Mouse (Mus musculus) limb, embryonic 15.5 days (tissue): ENCODE data around the gene Cfap43. TPM values are rescaled to one million over a fixed set of nuclear protein-coding genes. Genes with fewer than 3 reads are reported as not detected.

Experiments
- ATAC-seq: fragments of 200-750 bp; cut with Nextera tagmentation; 2 replicates; pipeline ENCODE4 v1.8.0; 2017; ENCODE audit warnings: low read depth, moderate TSS enrichment; ENCODE audit not compliant: insufficient number of reproducible peaks, low FRiP score, low TSS enrichment
- H3K27ac ChIP-seq: fragments of 300-500 bp; sonication (generic); 2 replicates; pipeline ENCODE4 v1.5.1; 2015; ENCODE audit warnings: moderate library complexity, mild to moderate bottlenecking, inconsistent platforms
- H3K27me3 ChIP-seq: fragments of 300-500 bp; sonication (generic); 2 replicates; pipeline ENCODE4 v1.6.1; 2015; ENCODE audit warnings: inconsistent platforms
- H3K36me3 ChIP-seq: fragments of 300-500 bp; sonication (generic); 2 replicates; pipeline ENCODE4 v1.6.1; 2015; ENCODE audit warnings: inconsistent platforms
- H3K4me1 ChIP-seq: fragments of 300-500 bp; sonication (generic); 2 replicates; pipeline ENCODE4 v1.6.1; 2015; ENCODE audit warnings: inconsistent platforms
- H3K4me2 ChIP-seq: fragments of 300-500 bp; sonication (generic); 2 replicates; pipeline ENCODE4 v1.6.1; 2015; ENCODE audit warnings: mild to moderate bottlenecking, inconsistent platforms
- H3K4me3 ChIP-seq: fragments of 300-500 bp; sonication (generic); 2 replicates; pipeline ENCODE4 v1.5.1; 2015; ENCODE audit warnings: mild to moderate bottlenecking, inconsistent platforms
- H3K9ac ChIP-seq: fragments of 300-500 bp; sonication (generic); 2 replicates; pipeline ENCODE4 v1.6.1; 2015; ENCODE audit warnings: inconsistent platforms
- H3K9me3 ChIP-seq: fragments of 300-500 bp; sonication (generic); 2 replicates; pipeline ENCODE4 v1.6.1; 2016; ENCODE audit warnings: inconsistent platforms
- WGBS: fragments of 180-500 bp; shearing (Covaris S2); methylation state at CpG from one replicate; pipeline ENCODE4 v1.1.7; 2015; 5-methylcytosine and 5-hydroxymethylcytosine counted together
- polyA plus RNA-seq: library from polyadenylated mRNA; unstranded; fragments of >200 nt; fragmentation: Nextera tagmentation; extraction: Ambion mirVana; gene quantifications from 2 replicates; pipeline ENCODE4 v1.2.1, GENCODE M21; 2015

Cfap43 gene
- polyA plus RNA-seq, 1 experiment from 2014 or later: 0.47 TPM

GRCm38 (mm10) chr19:47719147-47719546, 199.9 kb downstream of the Cfap43 start:
- no peaks in the 10 kb centered on the region for H3K27me3 ChIP-seq
- 78% methylated on average over 3 of the region's 3 CpGs for WGBS
- H3K27ac ChIP-seq: no peak overlapping the region
- H3K4me1 ChIP-seq: peaks cover 4% of the 10 kb centered on the region; the same call in 1 of the 2 replicates
- no peak overlapping the region for H3K9ac ChIP-seq
- H3K4me3 ChIP-seq: no peak overlapping the region
- no peaks in the 10 kb centered on the region for H3K36me3 ChIP-seq
- H3K9me3 ChIP-seq: no peaks in the 10 kb centered on the region
- H3K4me2 ChIP-seq: no peak overlapping the region
- no peak for ATAC-seq

- H3K4me2 ChIP-seq: no peak overlapping the region
- no peak overlapping the region for H3K4me3 ChIP-seq
- no peak for ATAC-seq
- no peak overlapping the region for H3K27ac ChIP-seq
- no peaks in the 10 kb centered on the region for H3K27me3 ChIP-seq
- H3K9ac ChIP-seq: no peak overlapping the region
- H3K9me3 ChIP-seq: no peaks in the 10 kb centered on the region
- H3K4me1 ChIP-seq: peaks cover 9% of the 10 kb centered on the region; the same call in 1 of the 2 replicates
- WGBS: 62% methylated on average over 2 of the region's 2 CpGs
- H3K36me3 ChIP-seq: no peaks in the 10 kb centered on the region
Observed at GRCm38 (mm10) chr19:47716144-47716543, 202.9 kb downstream of the Cfap43 start.

- Histone ChIP-seq H3K4me1 (peaks cover 9% of the 10 kb centered on the region; the same call in 1 of the 2 replicates), H3K4me3 (no peak overlapping the region), H3K9ac (no peak overlapping the region), H3K27ac (no peak overlapping the region), H3K9me3 (no peaks in the 10 kb centered on the region), H3K36me3 (no peaks in the 10 kb centered on the region), H3K27me3 (no peaks in the 10 kb centered on the region), H3K4me2 (no peak overlapping the region)
- no peak for ATAC-seq
- 43% methylated on average over 9 of the region's 9 CpGs for WGBS
Observed at GRCm38 (mm10) chr19:47713457-47713856, 205.6 kb downstream of the Cfap43 start.

- Histone ChIP-seq H3K9me3 (no peaks in the 10 kb centered on the region), H3K4me2 (no peak overlapping the region), H3K9ac (no peak overlapping the region), H3K4me3 (no peak overlapping the region), H3K27ac (no peak overlapping the region), H3K27me3 (no peaks in the 10 kb centered on the region), H3K4me1 (peaks cover 9% of the 10 kb centered on the region; the same call in 1 of the 2 replicates), H3K36me3 (no peaks in the 10 kb centered on the region)
- ATAC-seq: no peak
- WGBS: 77% methylated on average over 4 of the region's 4 CpGs
Observed at GRCm38 (mm10) chr19:47710376-47710775, 208.7 kb downstream of the Cfap43 start.

- Histone ChIP-seq H3K9me3 (no peaks in the 10 kb centered on the region), H3K4me3 (no peak overlapping the region), H3K4me1 (no peaks in the 10 kb centered on the region), H3K36me3 (no peaks in the 10 kb centered on the region), H3K9ac (no peak overlapping the region), H3K27ac (no peak overlapping the region), H3K4me2 (no peak overlapping the region), H3K27me3 (no peaks in the 10 kb centered on the region)
- 93% methylated on average over 8 of the region's 8 CpGs for WGBS
- no peak for ATAC-seq
Observed at GRCm38 (mm10) chr19:47705772-47706309, 213.2 kb downstream of the Cfap43 start.

- H3K9me3 ChIP-seq: no peaks in the 10 kb centered on the region
- ATAC-seq: no peak
- no peak overlapping the region for H3K27ac ChIP-seq
- no peak overlapping the region for H3K4me2 ChIP-seq
- H3K9ac ChIP-seq: no peak overlapping the region
- no peaks in the 10 kb centered on the region for H3K4me1 ChIP-seq
- no peak overlapping the region for H3K4me3 ChIP-seq
- 69% methylated on average over 13 of the region's 13 CpGs for WGBS
- no peaks in the 10 kb centered on the region for H3K36me3 ChIP-seq
- no peaks in the 10 kb centered on the region for H3K27me3 ChIP-seq
Observed at GRCm38 (mm10) chr19:47705080-47705771, 213.9 kb downstream of the Cfap43 start.

- Histone ChIP-seq H3K27ac (no peak overlapping the region), H3K4me2 (no peak overlapping the region), H3K36me3 (no peaks in the 10 kb centered on the region), H3K27me3 (no peaks in the 10 kb centered on the region), H3K4me3 (no peak overlapping the region), H3K9me3 (no peaks in the 10 kb centered on the region), H3K4me1 (peaks cover 3% of the 10 kb centered on the region; the same call in 1 of the 2 replicates), H3K9ac (no peak overlapping the region)
- WGBS: 90% methylated on average over 8 of the region's 8 CpGs
- ATAC-seq: no peak
Observed at GRCm38 (mm10) chr19:47700509-47700908, 218.6 kb downstream of the Cfap43 start.

- Histone ChIP-seq H3K36me3 (no peaks in the 10 kb centered on the region), H3K4me2 (no peak overlapping the region), H3K27ac (no peak overlapping the region), H3K9ac (no peak overlapping the region), H3K4me1 (peaks cover 3% of the 10 kb centered on the region; the same call in 1 of the 2 replicates), H3K27me3 (no peaks in the 10 kb centered on the region), H3K4me3 (no peak overlapping the region), H3K9me3 (no peaks in the 10 kb centered on the region)
- whole genome bisulfite sequencing: 44% methylated on average over 9 of the region's 9 CpGs
- no peak for ATAC-seq
Observed at GRCm38 (mm10) chr19:47699743-47700142, 219.3 kb downstream of the Cfap43 start.

- H3K4me1 ChIP-seq: peaks cover 3% of the 10 kb centered on the region; the same call in 1 of the 2 replicates
- H3K9ac ChIP-seq: no peak overlapping the region
- H3K4me3 ChIP-seq: no peak overlapping the region
- ATAC-seq: no peak
- 72% methylated on average over 9 of the region's 9 CpGs for WGBS
- H3K27me3 ChIP-seq: no peaks in the 10 kb centered on the region
- no peak overlapping the region for H3K27ac ChIP-seq
- H3K9me3 ChIP-seq: no peaks in the 10 kb centered on the region
- no peak overlapping the region for H3K4me2 ChIP-seq
- no peaks in the 10 kb centered on the region for H3K36me3 ChIP-seq
Observed at GRCm38 (mm10) chr19:47698266-47698665, 220.8 kb downstream of the Cfap43 start.

- Histone ChIP-seq H3K4me1 (peaks cover 3% of the 10 kb centered on the region; the same call in 1 of the 2 replicates), H3K9me3 (no peaks in the 10 kb centered on the region), H3K27ac (no peak overlapping the region), H3K4me3 (no peak overlapping the region), H3K27me3 (no peaks in the 10 kb centered on the region), H3K9ac (no peak overlapping the region), H3K36me3 (no peaks in the 10 kb centered on the region), H3K4me2 (no peak overlapping the region)
- no peak for ATAC-seq
- WGBS: 86% methylated on average over 11 of the region's 11 CpGs
Observed at GRCm38 (mm10) chr19:47697067-47697466, 222.0 kb downstream of the Cfap43 start.

GRCm38 (mm10) chr19:47696411-47696810, 222.7 kb downstream of the Cfap43 start:
- no peaks in the 10 kb centered on the region for H3K36me3 ChIP-seq
- no peak overlapping the region for H3K4me3 ChIP-seq
- H3K4me2 ChIP-seq: no peak overlapping the region
- WGBS: 90% methylated on average over 8 of the region's 8 CpGs
- no peaks in the 10 kb centered on the region for H3K27me3 ChIP-seq
- H3K27ac ChIP-seq: no peak overlapping the region
- no peaks in the 10 kb centered on the region for H3K9me3 ChIP-seq
- peaks cover 6% of the 10 kb centered on the region for H3K4me1 ChIP-seq
- no peak for ATAC-seq
- no peak overlapping the region for H3K9ac ChIP-seq

- no peak overlapping the region for H3K4me3 ChIP-seq
- ATAC-seq: no peak
- no peaks in the 10 kb centered on the region for H3K9me3 ChIP-seq
- no peak overlapping the region for H3K27ac ChIP-seq
- H3K4me2 ChIP-seq: no peak overlapping the region
- H3K9ac ChIP-seq: no peak overlapping the region
- peaks cover 9% of the 10 kb centered on the region for H3K4me1 ChIP-seq
- H3K36me3 ChIP-seq: no peaks in the 10 kb centered on the region
- H3K27me3 ChIP-seq: no peaks in the 10 kb centered on the region
- WGBS: 86% methylated on average over 6 of the region's 6 CpGs
Observed at GRCm38 (mm10) chr19:47695725-47696124, 223.4 kb downstream of the Cfap43 start.
